Mouse (Mus musculus): ENCODE results near the gene Ptprn. TPM values are rescaled to one million over a fixed set of nuclear protein-coding genes. Genes with fewer than 3 reads are reported as not detected.

Gene Ptprn
- 0.14 TPM in 1 of 2 replicates, not detected in the other for total RNA-seq (2017)

GRCm38 (mm10) chr1:75264091-75264880, at the start of gene Ptprn:
Gene Ptprn (minus strand): TSS chr1:75264502.
- no peak for ATAC-seq (replicated peaks; ENCODE audit: low read depth, poor library complexity, severe bottlenecking)

DNA sequence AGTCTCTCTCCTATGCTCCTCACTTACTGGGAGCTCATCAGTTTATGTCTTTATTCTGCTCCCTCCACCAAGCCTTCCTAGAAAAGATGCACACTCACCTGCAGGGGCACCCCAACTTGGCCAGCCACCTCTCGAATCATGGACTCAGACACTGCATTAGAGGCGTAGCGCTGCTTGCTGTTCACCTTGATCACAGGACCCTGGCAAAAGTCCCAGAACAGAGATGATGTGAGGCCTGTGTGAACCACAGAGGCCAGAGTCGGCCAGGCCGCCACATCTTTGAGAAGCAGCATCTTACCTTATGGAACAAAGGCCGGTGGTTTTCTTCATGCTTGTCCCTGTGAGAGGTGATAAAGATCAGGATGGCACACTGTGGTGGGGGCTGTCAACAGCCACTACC, 47.4 kb upstream of the Ptprn start:
- ATAC-seq (replicated peaks; ENCODE audit: low read depth, poor library complexity, severe bottlenecking): no peak

- no peak for ATAC-seq (replicated peaks; ENCODE audit: low read depth, poor library complexity, severe bottlenecking)
Observed at GRCm38 (mm10) chr1:75304662-75305061, 40.4 kb upstream of the Ptprn start.

DNA sequence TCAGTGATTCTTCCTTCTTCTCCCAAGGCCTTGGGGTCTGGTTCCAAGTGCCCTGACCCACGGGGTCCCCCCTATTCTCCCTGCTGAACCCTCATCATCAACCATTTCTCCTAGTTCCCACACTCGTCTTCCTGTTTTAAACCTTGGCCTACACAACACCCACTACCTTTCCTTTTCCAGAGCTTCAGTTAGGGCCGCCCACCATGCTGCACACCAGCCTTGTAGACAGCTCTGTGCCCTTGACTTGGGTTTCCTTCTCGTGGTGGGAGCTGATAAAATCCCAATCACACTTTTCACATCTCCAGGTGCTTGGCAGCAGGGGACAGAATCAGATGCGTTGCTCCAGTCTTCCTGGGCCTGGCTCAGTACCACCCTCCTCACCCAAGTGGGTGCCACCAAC, 30.0 kb upstream of the Ptprn start:
- no peak for ATAC-seq (replicated peaks; ENCODE audit: low read depth, poor library complexity, severe bottlenecking)

GRCm38 (mm10) chr1:75293331-75293701, 29.0 kb upstream of the Ptprn start:
- no peak for ATAC-seq (replicated peaks; ENCODE audit: low read depth, poor library complexity, severe bottlenecking)

- ATAC-seq (replicated peaks; ENCODE audit: low read depth, poor library complexity, severe bottlenecking): no peak
Observed at GRCm38 (mm10) chr1:75292476-75293330, 28.4 kb upstream of the Ptprn start.

DNA sequence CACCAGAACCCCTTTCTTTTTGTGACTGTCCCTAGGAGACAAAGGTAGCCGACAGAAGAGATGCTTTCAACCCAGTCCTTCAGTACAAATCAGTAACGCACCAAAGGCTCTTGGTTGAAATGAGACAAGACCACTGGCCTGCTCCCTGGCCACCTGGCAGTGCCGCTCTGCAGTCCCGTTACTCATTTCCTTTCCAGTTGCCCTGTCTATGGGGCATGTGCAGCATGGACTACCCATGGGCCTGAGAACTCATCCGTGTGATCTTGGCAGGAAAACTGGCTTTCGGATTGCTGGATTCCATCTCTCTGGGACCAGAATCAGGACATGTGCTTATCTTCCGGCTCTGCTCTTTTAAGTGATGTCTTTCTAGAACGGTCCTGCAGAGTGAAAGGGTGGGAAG, 27.0 kb upstream of the Ptprn start:
- ATAC-seq (replicated peaks; ENCODE audit: low read depth, poor library complexity, severe bottlenecking): no peak

DNA sequence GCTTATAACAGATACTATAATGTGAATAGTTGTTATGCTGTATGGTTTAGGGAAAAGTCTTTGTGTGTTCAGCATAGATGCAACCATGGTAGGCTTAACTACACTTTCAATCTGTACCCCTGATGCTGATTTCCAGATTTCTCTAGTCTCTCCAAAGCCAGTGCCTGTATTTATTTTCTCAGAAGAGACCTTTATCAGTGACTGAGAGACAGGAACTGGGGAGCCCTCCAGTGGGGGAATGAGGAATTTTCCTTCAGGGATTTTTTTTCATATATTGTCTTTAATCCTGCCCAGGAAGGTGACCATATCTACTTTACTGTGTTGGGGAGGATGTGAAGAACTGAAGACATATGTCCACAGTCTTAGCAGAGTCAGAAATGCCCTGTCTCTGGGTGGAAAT, 26.3 kb upstream of the Ptprn start:
- ATAC-seq (replicated peaks; ENCODE audit: low read depth, poor library complexity, severe bottlenecking): peak; percentile 60

- no peak for ATAC-seq (replicated peaks; ENCODE audit: low read depth, poor library complexity, severe bottlenecking)
Observed at GRCm38 (mm10) chr1:75289888-75290431, 25.7 kb upstream of the Ptprn start.

GRCm38 (mm10) chr1:75289376-75289775, 25.1 kb upstream of the Ptprn start:
- ATAC-seq (replicated peaks; ENCODE audit: low read depth, poor library complexity, severe bottlenecking): no peak

- no peak for ATAC-seq (replicated peaks; ENCODE audit: low read depth, poor library complexity, severe bottlenecking)
Observed at GRCm38 (mm10) chr1:75284911-75285310, 20.6 kb upstream of the Ptprn start.

DNA sequence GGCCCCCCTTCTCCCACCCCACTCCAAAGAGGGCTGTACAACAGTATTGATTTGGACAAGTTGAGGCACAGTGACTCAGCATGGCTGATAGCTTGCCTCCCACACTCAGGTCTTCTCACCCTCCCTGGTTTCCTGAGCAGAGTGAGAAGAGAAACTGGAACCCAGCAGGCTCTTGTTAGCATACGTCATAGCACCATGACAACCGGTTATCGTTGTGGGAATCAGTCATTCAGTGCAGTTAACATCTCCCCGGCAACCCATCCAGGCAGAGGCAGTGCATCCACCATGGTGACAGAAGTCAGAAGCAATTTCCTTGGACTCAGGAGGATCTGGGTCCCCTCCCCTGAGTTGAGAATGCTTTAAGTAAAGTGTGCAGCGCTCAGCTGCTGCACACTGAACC, 18.7 kb upstream of the Ptprn start:
- no peak for ATAC-seq (replicated peaks; ENCODE audit: low read depth, poor library complexity, severe bottlenecking)

GRCm38 (mm10) chr1:75278228-75278627, 13.9 kb upstream of the Ptprn start, which contains the start of gene Resp18:
Gene Resp18 (minus strand): TSS chr1:75278415.
- ATAC-seq (replicated peaks; ENCODE audit: low read depth, poor library complexity, severe bottlenecking): no peak

GRCm38 (mm10) chr1:75277195-75278188, 13.2 kb upstream of the Ptprn start:
- ATAC-seq (replicated peaks; ENCODE audit: low read depth, poor library complexity, severe bottlenecking): peak; percentile 83

DNA sequence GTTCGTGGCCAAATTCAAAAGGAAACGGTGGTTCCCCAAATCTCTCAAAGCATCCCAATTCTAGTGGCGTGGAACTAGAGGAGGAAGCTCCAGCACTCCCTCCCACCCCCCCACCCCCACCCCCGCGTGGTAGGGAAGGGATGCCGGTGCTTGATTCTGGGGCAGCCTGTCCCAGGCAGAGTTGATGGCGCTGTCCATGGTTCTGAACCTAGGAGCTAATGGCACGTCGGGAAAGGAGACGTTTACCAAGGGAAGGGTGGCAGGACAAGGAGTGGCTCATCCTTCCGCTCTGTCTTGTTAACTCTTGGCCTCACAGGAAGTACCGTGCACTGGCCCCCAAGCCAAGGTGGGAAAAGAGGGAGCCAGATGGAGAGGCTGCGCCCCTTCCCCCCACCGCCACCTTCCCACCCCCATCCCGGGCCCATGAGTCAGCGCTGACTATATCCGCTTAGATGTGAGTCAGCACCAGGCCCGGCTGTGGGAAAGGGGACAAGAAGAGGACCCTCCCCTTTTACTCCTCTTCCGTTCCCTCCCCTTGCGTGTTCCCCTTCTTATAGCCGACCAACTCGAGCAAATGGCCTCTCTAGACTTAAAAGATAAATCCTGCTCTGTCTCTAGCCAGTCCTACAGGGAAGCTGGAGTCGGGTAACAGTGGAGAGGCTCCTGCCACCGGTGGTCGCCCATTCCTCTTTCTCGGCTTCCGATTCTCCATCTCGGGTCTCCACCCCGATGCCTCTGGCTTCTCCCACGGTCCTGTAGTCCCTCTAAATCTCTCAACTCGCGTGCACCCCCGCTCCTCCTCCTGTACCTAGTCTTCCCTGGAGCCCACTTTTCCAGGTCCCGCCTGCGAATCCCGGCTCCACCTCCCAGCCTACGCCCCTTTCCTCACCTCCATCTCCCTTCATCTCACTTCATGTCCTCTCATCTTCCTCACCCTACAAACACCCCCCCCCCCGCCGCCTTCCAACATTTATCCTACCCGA, 1.0 kb downstream of the Ptprn start:
- peak; percentile 93 for ATAC-seq (replicated peaks; ENCODE audit: low read depth, poor library complexity, severe bottlenecking)

DNA sequence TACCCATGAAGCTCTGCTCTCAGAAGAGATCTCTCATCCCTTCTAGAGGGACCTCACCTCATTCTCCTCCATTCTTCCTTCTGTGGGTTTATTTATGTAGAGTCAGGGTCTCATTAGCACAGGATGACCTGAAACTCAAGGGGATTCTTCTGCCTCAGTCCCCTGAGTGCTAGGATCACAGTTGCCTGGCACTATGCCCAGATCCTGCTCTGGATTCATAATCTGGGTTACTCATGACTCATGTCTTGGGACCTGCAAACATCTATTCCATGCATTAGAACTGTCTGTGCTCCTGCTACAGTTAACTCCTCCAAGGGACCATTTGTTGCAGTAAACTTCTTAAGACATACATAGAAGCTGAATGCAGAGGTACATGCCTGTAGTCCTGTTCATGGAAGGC, 3.0 kb downstream of the Ptprn start:
- ATAC-seq (replicated peaks; ENCODE audit: low read depth, poor library complexity, severe bottlenecking): no peak

GRCm38 (mm10) chr1:75255516-75256046, 8.7 kb downstream of the Ptprn start:
- ATAC-seq (replicated peaks; ENCODE audit: low read depth, poor library complexity, severe bottlenecking): no peak

- ATAC-seq (replicated peaks; ENCODE audit: low read depth, poor library complexity, severe bottlenecking): no peak
Observed at GRCm38 (mm10) chr1:75254625-75255013, 9.7 kb downstream of the Ptprn start.

Data from common myeloid progenitor, adult 5-6 weeks (primary cell).